Mouse (Mus musculus) left cerebral cortex, adult 2 months (tissue): ENCODE measurements at regions not wholly inside any gene's neighbourhood (a gene's known extent, or its start where the extent isn't known, plus 50 kb on each side); places are given as distances from the start of the nearest gene placed in this dataset.

Experiments
- DNase-seq, 2 experiments: peaks; one replicate each; pipeline ENCODE4 v3.0.0; 2021 to 2022; ENCODE audit warnings: low spot score in 2 of 2, mixed read lengths in 1 of 2; ENCODE audit errors: extremely low spot score in 1 of 2
- H3K27ac ChIP-seq: fragments of 200-600 bp; 2 replicates; pipeline ENCODE4 v1.8.1; 2022
- H3K4me3 ChIP-seq: fragments of 200-600 bp; 2 replicates; pipeline ENCODE4 v1.8.1; 2022
- CTCF ChIP-seq: fragments of 200-600 bp; IDR thresholded peaks from 2 replicates; pipeline ENCODE4 v1.8.1; 2022; ENCODE audit warnings: antibody characterized with exemption, mild to moderate bottlenecking, moderate library complexity
- intact Hi-C: fragments of 180-260 bp; cut with DNase I; formaldehyde crosslinking; loops from one replicate; pipeline ENCODE4 v1.15.1; 2025

DNA sequence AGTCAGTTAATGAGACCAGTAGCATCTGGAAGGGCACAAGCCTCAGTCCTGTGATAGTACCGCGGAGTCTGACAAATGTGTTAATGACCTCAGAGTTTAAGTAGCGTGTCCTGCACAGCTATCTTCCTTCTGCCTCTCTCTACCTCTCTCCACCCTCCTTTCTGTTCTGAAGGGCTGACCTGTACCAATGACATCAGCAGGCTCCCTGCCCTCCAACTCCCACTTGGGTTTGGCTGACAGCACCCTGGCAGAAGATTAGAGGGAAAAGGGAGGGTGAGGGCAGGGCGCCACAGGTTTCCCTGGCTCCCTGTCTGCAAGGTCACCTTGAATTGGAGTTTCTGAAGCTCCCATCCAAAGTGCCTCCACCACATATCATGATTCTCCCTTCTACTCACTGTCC is 452.0 kb downstream of the Tns1 start:
- no peak for TF ChIP-seq CTCF
- DNase-seq = no peak
- intact Hi-C loops = no loop called here
- Histone ChIP-seq H3K27ac (no peak overlapping the region), H3K4me3 (no peak overlapping the region)

DNA sequence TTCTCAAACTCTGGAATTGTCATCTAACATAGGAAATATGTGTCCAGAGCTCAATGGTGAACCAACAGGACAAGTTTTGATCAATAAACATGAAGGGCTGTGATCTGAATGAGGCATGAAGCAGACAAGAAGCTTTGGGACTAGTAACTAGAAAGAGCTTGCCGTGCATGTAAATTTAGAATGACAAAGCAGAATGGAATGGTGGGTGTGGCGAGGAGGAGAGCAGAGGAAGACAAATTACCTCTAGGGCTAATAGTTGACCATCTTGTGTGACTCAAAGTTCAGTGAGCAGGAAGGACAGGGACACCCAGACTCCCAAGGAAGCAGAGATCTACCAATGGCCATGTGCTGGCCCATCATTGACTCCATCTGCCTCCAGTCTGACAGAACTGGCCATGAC is 455.6 kb downstream of the Tns1 start:
- Histone ChIP-seq H3K27ac (no peak overlapping the region), H3K4me3 (no peak overlapping the region)
- TF ChIP-seq CTCF = no peak
- no peak for DNase-seq
- intact Hi-C loops = no loop called here

DNA sequence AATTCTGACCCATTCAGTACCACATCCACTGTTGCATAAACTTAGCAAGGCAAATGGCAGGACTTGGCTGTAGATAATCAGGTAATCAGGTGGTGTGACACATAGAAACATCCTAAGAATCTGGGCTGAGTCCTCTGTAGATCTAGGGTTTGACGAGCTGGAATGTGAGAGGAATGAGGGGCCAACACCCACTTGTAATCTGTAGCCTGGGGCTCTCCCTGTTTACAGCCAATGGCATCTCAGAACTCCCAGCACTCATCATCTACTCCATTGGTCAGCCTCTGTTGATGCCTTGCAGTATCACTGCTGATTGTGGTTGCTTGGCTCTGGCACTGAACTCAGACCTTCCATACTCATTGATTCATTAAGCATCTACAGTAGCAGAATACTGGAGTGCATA is 460.7 kb downstream of the Tns1 start:
- no peak for TF ChIP-seq CTCF
- no peak overlapping the region for H3K27ac ChIP-seq
- intact Hi-C loops = no loop called here
- H3K4me3 ChIP-seq = no peak overlapping the region
- no peak for DNase-seq

DNA sequence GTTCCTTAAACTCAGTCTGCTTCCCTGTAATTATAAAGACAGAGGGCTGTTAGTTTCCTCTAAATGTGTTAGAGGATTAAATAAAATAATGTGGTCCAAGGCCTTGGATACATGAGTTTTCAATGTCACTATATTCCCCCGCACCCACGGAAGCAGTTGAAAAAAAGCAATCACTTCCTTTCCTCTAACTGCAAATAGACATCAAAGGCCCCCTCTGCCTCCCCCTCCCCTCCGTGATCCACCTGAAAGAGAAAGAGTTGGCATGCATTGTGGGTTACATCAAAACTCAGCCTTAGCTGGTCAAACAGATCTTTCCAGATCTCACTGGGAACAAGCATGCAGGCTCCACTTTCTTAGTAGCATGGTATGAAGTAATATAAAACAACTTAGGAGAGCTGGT is 479.2 kb downstream of the Tns1 start:
- no peak for TF ChIP-seq CTCF
- Histone ChIP-seq H3K4me3 (no peak overlapping the region), H3K27ac (no peak overlapping the region)
- intact Hi-C loops = no loop called here
- DNase-seq = no peak

DNA sequence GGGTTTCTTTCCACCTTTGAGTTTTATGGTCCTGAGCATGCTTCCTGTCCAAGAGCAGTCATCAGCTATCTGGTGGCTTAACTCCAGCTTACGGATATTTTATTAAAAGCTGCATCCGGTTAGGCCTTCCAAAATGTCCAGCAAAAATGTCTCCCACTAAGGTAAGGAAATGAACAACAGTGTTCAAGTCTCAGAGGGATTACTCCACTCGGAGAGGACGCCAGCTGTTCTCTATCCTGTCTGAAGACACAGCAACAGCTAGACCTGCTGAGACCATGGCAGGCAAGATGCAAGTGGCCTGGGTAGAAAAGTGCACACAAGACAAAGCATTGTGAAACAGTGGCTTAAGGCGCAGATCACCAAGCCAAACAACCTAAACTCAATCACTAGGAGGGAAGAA is 479.9 kb downstream of the Tns1 start:
- no peak for DNase-seq
- Histone ChIP-seq H3K4me3 (no peak overlapping the region), H3K27ac (no peak overlapping the region)
- TF ChIP-seq CTCF = no peak
- intact Hi-C loops = no loop called here

DNA sequence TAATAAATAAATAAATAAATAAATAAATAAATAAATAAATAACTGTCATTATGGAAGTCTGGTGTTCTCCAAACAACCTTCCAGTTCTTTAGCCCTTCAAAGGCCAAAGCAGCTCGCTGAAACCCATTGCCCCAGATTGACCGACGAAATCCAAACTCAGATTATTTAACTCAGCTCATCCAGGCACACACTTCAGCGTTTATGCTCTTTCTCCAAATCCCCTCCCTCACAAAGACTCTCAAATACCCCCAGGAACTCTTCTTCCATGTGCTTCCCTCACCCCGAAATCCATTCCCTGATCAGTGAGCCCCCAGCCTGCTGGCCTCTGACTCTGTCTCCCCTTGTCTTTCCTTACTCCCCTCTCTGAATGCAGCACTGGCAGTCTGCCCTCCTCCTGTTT is 480.8 kb downstream of the Tns1 start:
- DNase-seq = no peak
- no peak overlapping the region for H3K4me3 ChIP-seq
- no peak overlapping the region for H3K27ac ChIP-seq
- intact Hi-C loops = no loop called here
- TF ChIP-seq CTCF = no peak

DNA sequence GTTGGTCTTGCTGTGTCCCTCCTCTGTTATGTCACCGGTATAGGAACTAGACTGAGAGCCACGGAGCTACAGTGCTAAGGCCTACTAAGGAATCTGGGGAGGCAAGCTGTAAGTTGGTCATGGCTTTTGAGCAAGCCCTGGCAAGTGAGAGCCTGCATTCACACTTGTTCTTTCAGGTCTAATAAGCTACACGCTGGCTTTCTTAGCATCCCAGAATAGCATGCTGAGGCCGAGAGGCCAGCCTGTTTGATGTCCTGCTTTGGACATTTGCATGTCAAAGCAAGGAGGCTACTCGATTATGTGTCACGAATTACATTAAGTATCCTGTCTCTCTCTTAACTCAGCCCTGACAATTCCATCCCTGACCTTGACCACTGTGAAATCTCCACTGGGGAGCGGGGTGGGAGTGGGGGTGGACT is 481.5 kb downstream of the Tns1 start:
- DNase-seq = no peak
- Histone ChIP-seq H3K4me3 (no peak overlapping the region), H3K27ac (no peak overlapping the region)
- intact Hi-C loops = no loop called here
- TF ChIP-seq CTCF = no peak

DNA sequence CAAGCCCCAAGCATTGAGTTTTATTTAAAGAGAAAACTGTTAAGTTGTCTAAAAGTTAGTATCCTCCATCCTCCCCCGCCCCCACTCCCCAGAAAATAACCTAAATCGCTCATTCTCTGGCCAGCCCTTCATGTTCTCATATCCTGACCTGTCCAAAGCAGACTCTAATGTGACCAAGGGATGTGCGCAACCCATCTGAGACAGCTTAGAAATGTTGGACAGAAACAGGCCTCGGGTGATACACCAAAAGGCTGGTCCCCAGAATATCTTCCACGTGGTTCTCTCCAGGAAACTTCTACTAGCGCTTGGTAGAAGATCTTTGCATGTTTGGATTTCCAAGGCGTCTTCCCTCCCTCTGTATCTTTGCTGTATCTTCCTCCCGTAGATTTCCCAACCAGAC is 482.8 kb downstream of the Tns1 start:
- intact Hi-C loops = no loop called here
- Histone ChIP-seq H3K27ac (no peak overlapping the region), H3K4me3 (no peak overlapping the region)
- no peak for DNase-seq
- no peak for TF ChIP-seq CTCF

DNA sequence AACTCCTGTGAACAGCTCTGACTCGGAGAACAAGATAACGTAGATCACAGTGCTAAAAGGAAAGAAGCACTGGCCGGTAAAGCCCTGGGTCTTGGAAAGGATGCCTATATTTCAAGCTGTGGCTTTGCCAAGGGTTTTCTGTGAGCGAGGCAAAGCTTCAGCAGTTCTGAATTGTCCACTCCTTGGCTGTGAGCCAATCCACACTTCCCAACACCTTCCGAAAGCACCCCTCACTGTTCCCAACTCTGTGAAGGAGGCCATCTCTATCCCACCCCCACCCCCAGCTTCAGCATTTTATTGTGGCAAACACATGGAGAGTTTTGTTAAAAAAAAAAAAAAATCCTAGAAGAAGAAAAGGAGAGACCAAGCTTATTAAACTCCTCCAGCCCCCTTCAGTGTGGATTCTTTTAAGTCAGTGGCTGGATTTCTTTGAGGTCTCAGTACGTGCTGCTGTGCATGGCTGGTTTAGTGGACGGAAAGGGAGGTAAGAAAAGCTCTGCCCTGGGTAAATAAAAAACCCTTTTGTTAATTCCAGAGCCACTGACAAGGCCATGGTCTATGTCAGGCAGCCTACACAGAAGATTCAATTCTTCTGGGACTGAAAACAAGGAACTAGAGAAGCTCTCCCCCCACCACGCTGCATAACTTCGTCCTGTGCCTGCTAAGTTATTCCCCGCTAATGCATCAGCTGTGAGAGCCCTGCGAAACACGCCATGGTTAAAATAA is 483.4 kb downstream of the Tns1 start:
- H3K4me3 ChIP-seq = no peak overlapping the region
- no peak overlapping the region for H3K27ac ChIP-seq
- no peak for DNase-seq
- intact Hi-C loops = no loop called here
- TF ChIP-seq CTCF = no peak

DNA sequence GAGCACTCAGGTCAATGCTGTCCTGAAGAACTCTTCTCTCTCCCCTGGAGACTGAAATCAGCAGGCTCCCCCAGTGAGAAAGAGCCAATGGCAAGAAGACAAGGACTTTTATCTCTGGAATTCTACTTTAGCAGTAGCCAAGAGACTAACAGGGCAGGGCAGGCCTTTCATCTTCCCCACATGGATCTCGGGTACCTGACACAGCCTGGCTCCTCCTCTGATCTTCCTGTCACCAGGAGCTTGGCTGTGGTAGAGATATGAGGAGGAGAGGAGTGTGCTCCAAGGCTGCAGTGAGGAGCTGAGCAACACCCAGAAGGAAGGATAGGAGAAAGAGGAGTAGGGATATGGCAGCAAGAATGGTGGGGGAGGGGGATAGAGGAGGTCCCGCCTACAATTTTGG is 488.5 kb downstream of the Tns1 start:
- Histone ChIP-seq H3K4me3 (no peak overlapping the region), H3K27ac (no peak overlapping the region)
- intact Hi-C loops = no loop called here
- DNase-seq = no peak
- no peak for TF ChIP-seq CTCF

DNA sequence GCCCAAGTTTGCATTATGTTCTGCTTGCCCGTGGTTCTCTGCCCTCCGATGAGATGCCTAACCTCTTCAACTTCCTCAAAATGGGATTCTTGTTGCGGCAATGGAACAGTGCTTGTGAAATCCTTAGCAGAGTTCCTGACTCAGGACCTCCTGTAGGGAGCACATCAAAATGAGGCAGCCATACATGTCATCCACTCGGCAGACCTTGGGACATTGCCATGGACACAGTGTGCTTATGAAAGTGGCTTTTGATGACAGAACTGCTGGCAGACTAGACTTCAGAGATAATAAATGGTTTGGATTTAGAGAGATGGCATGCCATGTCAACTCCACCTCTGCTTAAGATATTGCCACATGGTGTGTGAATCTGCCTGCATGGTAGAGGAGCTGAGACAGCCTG is 489.4 kb downstream of the Tns1 start:
- intact Hi-C loops = no loop called here
- no peak overlapping the region for H3K27ac ChIP-seq
- DNase-seq = no peak
- H3K4me3 ChIP-seq = no peak overlapping the region
- no peak for TF ChIP-seq CTCF

DNA sequence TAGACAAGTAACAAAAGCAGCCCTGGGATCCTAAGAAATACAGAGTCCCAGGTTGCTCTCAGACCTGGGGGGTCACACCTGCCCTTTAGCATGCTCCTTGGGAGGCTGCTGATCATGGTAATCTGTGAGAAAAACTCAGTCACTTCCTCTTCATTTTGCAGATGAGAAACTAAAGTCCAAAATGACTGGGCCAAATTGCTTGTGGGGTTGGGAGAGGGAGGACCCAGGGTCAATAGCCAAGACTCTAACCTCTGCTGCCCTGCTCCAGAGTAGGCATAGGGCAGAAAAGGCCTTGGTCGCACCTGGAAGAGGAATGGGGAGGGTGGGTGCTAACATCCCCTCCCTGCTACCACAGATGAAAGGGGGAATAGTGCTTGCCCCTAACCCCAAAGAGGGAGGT is 491.2 kb downstream of the Tns1 start:
- TF ChIP-seq CTCF = no peak
- no peak overlapping the region for H3K4me3 ChIP-seq
- DNase-seq = no peak
- intact Hi-C loops = no loop called here
- no peak overlapping the region for H3K27ac ChIP-seq

DNA sequence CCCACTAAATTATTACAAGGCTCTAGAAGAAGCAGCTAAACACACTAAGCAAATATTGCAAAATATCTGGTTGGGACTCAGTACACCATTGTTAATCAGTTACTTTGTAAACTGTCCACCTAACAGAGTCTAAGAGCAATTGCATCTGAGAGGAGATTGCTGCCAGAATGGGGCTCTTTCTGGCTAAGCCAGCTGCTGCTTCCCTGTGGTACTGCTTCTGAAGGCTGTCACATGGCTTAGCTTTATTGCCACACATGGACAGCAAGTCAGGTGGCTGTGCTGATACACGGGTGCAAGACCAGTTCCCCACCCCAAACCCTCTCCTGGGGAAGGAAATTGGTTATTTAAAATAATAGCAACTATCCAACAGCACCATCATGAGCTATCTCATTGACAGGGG is 493.9 kb downstream of the Tns1 start:
- intact Hi-C loops = no loop called here
- DNase-seq = no peak
- TF ChIP-seq CTCF = no peak
- no peak overlapping the region for H3K4me3 ChIP-seq
- no peak overlapping the region for H3K27ac ChIP-seq
